Mouse (Mus musculus): ENCODE data around the gene Ap3b1. TPM values are rescaled to one million over a fixed set of nuclear protein-coding genes. Genes with fewer than 3 reads are reported as not detected.
"Not testable (repeated sequence)": the region's sequence is repeated elsewhere in the genome, so short reads cannot be mapped to it uniquely, and the experiment has no call there.

Ap3b1 gene
- 47.4 and 67.6 TPM in 2 replicates for total RNA-seq (2014; fragmentation: Nextera tagmentation)
- total RNA-seq (2017): 85.3 and 88.9 TPM in 2 replicates

- ATAC-seq (replicated peaks; ENCODE audit: low FRiP score, low TSS enrichment, poor library complexity, severe bottlenecking): peak; percentile 81
Measured at GRCm38 (mm10) chr13:94358401-94359265, at the start of gene Ap3b1. TSS of gene Ap3b1 (plus strand) at chr13:94358960.

GRCm38 (mm10) chr13:94312812-94313211, 45.9 kb upstream of the Ap3b1 start:
- not testable (repeated sequence) for ATAC-seq (replicated peaks; ENCODE audit: low FRiP score, low TSS enrichment, poor library complexity, severe bottlenecking)

GRCm38 (mm10) chr13:94316975-94317511, 41.7 kb upstream of the Ap3b1 start:
- no peak for ATAC-seq (replicated peaks; ENCODE audit: low FRiP score, low TSS enrichment, poor library complexity, severe bottlenecking)

DNA sequence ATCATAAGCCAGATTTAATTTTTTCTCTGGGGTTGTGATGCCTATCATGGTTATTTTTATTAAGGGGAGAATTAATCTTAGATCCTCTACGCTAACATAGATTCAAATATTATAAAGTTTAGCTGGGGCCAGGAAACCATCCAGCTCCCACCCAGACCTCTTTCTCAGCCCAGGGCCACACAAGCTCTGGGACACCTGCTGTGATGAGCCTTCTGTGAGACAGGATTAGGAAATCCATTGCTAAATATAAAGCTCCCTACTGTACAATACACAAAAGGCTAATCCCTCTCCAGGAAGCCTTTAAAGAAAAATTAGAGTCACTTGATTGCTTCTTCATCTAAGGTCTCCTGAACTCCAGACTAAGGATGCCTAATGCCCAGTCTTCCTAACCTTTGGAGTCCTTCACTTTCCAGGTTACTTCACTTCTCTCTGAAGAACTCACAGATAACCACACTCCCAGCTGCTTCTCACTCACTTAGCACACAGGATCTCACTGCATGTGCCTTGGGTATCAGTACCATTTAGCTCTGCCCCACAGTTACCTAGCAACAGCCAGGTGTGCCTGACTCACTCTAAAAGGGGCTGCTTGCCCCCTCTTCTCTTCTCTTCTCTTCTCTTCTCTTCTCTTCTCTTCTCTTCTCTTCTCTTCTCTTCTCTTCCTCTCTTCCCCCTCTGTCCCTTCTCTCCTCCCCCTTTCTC, 37.5 kb upstream of the Ap3b1 start:
- no peak for ATAC-seq (replicated peaks; ENCODE audit: low FRiP score, low TSS enrichment, poor library complexity, severe bottlenecking)

- no peak for ATAC-seq (replicated peaks; ENCODE audit: low FRiP score, low TSS enrichment, poor library complexity, severe bottlenecking)
Measured at GRCm38 (mm10) chr13:94322475-94322874, 36.3 kb upstream of the Ap3b1 start.

GRCm38 (mm10) chr13:94328063-94328462, 30.7 kb upstream of the Ap3b1 start:
- ATAC-seq (replicated peaks; ENCODE audit: low FRiP score, low TSS enrichment, poor library complexity, severe bottlenecking): peak; percentile 74

GRCm38 (mm10) chr13:94329005-94329404, 29.8 kb upstream of the Ap3b1 start:
- not testable (repeated sequence) for ATAC-seq (replicated peaks; ENCODE audit: low FRiP score, low TSS enrichment, poor library complexity, severe bottlenecking)

GRCm38 (mm10) chr13:94330392-94330979, 28.3 kb upstream of the Ap3b1 start:
- no peak for ATAC-seq (replicated peaks; ENCODE audit: low FRiP score, low TSS enrichment, poor library complexity, severe bottlenecking)

- ATAC-seq (replicated peaks; ENCODE audit: low FRiP score, low TSS enrichment, poor library complexity, severe bottlenecking): no peak
Measured at GRCm38 (mm10) chr13:94338357-94338756, 20.4 kb upstream of the Ap3b1 start.

GRCm38 (mm10) chr13:94343192-94343591, 15.6 kb upstream of the Ap3b1 start:
- ATAC-seq (replicated peaks; ENCODE audit: low FRiP score, low TSS enrichment, poor library complexity, severe bottlenecking): 0 out of 2 replicates have a peak, but pooled peaks have one; percentile 52

GRCm38 (mm10) chr13:94344600-94344999, 14.2 kb upstream of the Ap3b1 start:
- not testable (repeated sequence) for ATAC-seq (replicated peaks; ENCODE audit: low FRiP score, low TSS enrichment, poor library complexity, severe bottlenecking)

- ATAC-seq (replicated peaks; ENCODE audit: low FRiP score, low TSS enrichment, poor library complexity, severe bottlenecking): no peak
Measured at GRCm38 (mm10) chr13:94354584-94354983, 4.2 kb upstream of the Ap3b1 start.

GRCm38 (mm10) chr13:94358101-94358400, 709 bp upstream of the Ap3b1 start:
- ATAC-seq (replicated peaks; ENCODE audit: low FRiP score, low TSS enrichment, poor library complexity, severe bottlenecking): no peak

- ATAC-seq (replicated peaks; ENCODE audit: low FRiP score, low TSS enrichment, poor library complexity, severe bottlenecking): peak; percentile 12; the same call in 1 of the 2 replicates
Measured at GRCm38 (mm10) chr13:94359282-94359920, 641 bp downstream of the Ap3b1 start.

DNA sequence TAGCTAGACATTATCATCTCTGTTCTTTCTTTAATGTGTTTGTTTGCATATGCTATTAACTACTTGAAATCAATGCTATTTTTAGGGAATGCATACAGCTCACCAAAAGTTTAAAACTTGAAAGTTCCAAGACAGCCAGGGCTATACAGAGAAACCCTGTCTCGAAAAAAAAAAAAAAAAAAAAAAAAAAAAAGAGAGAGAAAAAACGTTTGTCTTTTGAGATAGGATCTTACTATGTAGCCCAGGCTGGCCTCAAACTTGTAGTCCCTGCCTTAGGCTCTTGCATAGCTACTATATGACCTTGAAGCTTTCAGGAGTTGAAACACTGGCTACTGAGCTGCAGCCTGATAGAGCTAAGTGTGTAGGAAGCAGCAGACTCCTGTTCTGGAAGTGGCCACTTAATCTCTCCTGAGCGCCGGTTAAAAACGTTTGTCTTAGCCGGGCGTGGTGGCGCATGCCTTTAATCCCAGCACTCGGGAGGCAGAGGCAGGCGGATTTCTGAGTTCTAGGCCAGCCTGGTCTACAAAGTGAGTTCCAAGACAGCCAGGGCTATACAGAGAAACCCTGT, 2.3 kb downstream of the Ap3b1 start:
- not testable (repeated sequence) for ATAC-seq (replicated peaks; ENCODE audit: low FRiP score, low TSS enrichment, poor library complexity, severe bottlenecking)

DNA sequence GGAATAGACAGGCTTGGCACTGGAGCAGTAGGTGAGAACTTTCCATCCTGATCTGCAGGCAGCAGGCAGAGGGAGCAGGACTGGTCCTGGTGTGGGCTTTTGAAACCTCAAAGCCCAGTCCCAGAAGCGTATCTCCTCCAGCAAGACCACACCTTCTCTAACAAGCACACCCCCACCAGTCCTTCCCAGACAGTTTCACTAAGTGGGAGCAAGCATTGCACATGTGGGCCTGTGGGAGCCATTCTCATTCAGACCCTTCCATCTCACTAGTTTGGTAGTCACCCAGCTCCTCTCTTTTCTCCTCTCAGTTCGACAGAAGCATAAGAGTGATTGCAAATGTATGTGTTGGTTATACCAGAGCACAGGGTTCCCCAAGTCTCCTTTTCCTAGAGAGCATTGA, 5.6 kb downstream of the Ap3b1 start:
- ATAC-seq (replicated peaks; ENCODE audit: low FRiP score, low TSS enrichment, poor library complexity, severe bottlenecking): no peak

DNA sequence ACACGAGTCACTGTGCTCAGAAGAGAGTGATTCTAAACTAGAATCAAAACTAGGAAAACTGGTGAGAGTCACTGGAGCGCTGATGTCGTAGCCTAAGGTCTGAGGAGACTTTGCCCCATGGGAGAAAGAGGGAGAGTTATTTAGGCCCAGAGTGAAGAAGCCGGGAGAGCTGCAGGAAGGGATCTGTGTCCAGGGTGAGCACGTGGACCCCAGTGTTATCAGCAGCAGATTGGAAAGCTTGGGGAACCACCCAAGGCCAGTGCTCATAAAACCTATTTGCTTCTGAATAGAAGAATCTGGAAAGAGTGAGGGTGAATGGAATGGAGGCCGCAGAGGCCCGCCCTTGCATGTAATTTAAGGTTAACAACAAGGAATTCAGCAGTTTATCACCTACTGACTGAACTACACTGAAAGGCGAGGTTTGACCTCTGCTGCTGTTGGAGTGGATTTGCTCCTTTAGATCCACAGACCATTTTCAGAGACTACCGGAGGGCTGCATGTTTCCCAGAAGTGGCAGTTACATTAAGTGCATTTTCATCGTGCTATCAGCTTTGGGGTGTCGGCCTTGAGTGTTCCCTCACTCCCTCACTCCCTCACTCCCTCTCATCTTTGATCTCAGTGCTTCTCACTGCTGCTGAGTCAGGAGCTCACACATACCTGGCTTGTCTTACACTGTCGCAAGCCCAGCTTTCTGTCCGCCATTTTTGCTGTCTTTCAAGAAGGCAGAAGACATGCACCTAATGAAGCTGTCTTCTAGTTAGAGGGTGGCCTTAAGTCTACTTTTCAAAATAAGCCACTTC, 6.5 kb downstream of the Ap3b1 start:
- peak; percentile 68 for ATAC-seq (replicated peaks; ENCODE audit: low FRiP score, low TSS enrichment, poor library complexity, severe bottlenecking)

DNA sequence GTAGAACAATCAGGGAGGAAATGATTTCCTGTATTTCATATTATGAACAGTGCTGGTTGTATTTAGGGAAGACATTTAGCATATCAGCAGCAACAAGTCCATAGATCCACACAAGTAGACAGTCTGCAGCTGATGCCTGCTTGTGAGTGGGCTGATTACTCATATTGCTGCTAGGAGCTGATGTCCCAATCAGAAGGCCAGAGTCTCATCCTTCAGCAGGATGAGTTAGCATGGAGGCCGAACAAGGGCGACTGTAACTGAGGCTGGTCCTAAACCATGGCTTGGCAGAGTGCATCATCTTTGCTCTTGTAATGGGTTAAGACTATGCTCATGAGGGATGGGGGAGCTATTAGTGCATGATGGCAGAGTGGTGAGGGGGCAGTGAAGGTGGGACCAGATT, 9.1 kb downstream of the Ap3b1 start:
- no peak for ATAC-seq (replicated peaks; ENCODE audit: low FRiP score, low TSS enrichment, poor library complexity, severe bottlenecking)
